Mouse (Mus musculus) neural tube, embryonic 13.5 days (tissue): ENCODE data around the gene Gm20547. TPM values are rescaled to one million over a fixed set of nuclear protein-coding genes. Genes with fewer than 3 reads are reported as not detected.
"Not testable (repeated sequence)": the region's sequence is repeated elsewhere in the genome, so short reads cannot be mapped to it uniquely, and the experiment has no call there.

Source experiments
- ATAC-seq: fragments of 200-750 bp; cut with Nextera tagmentation; 2 replicates; pipeline ENCODE4 v1.8.0; 2017; ENCODE audit warnings: low read depth, mild to moderate bottlenecking, moderate TSS enrichment, moderate library complexity
- H3K27ac ChIP-seq: fragments of 300-500 bp; sonication (generic); replicated peaks from 2 replicates; pipeline ENCODE4 v1.5.1; 2015; ENCODE audit warnings: moderate library complexity, mild to moderate bottlenecking, inconsistent platforms
- H3K27me3 ChIP-seq: fragments of 300-500 bp; sonication (generic); 2 replicates; pipeline ENCODE4 v1.6.1; 2015; ENCODE audit warnings: mild to moderate bottlenecking, inconsistent platforms
- H3K36me3 ChIP-seq: fragments of 300-500 bp; sonication (generic); 2 replicates; pipeline ENCODE4 v1.6.1; 2015; ENCODE audit warnings: mild to moderate bottlenecking, inconsistent platforms
- H3K4me1 ChIP-seq: fragments of 300-500 bp; sonication (generic); replicated peaks from 2 replicates; pipeline ENCODE4 v1.6.1; 2015; ENCODE audit warnings: inconsistent platforms
- H3K4me2 ChIP-seq: fragments of 300-500 bp; sonication (generic); 2 replicates; pipeline ENCODE4 v1.6.1; 2015; ENCODE audit warnings: inconsistent platforms, mild to moderate bottlenecking, moderate library complexity
- H3K4me3 ChIP-seq: fragments of 300-500 bp; sonication (generic); 2 replicates; pipeline ENCODE4 v1.5.1; 2015; ENCODE audit warnings: mild to moderate bottlenecking, inconsistent platforms
- H3K9ac ChIP-seq: fragments of 300-500 bp; sonication (generic); 2 replicates; pipeline ENCODE4 v1.6.1; 2015; ENCODE audit warnings: moderate library complexity, mild to moderate bottlenecking, inconsistent platforms
- H3K9me3 ChIP-seq: fragments of 300-500 bp; sonication (generic); 2 replicates; pipeline ENCODE4 v1.6.1; 2016; ENCODE audit warnings: inconsistent platforms
- WGBS: fragments of 180-500 bp; shearing (Covaris S2); methylation state at CpG from one replicate; pipeline ENCODE4 v1.1.7; 2015; 5-methylcytosine and 5-hydroxymethylcytosine counted together
- microRNA-seq: library from miRNA; unstranded; fragments of <30 nt; microRNA quantifications from one replicate; pipeline ENCODE4, GENCODE M21; 2016
- polyA plus RNA-seq: library from polyadenylated mRNA; unstranded; fragments of >200 nt; fragmentation: Nextera tagmentation; extraction: Ambion mirVana; gene quantifications from 2 replicates; pipeline ENCODE4 v1.2.1, GENCODE M21; 2015

Gene Gm20547
- polyA plus RNA-seq, 1 experiment from 2014 or later: not detected

DNA sequence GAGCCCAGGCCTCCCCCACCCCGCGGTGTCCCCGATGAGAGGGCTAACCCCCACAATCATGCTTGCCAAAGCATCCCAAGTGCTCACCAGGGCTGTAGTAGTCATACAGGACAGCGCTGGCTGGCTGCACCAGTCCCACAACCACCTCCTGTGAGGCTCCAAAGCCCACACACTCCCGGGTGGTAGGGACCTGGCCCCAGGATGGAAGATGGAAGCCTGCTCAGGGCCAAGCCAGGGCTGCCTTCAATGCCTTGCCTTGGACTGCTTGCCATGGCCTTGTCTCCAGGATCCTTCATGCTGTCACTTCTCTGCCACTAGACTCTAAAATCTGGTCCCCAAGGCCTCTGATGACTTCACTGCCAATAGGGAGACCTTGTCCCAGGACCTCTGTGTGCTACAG lies 71.4 kb downstream of the Gm20547 start:
- ATAC-seq, H3K9ac ChIP-seq: not testable (repeated sequence)
- WGBS: 85% methylated on average over 5 of the region's 5 CpGs

DNA sequence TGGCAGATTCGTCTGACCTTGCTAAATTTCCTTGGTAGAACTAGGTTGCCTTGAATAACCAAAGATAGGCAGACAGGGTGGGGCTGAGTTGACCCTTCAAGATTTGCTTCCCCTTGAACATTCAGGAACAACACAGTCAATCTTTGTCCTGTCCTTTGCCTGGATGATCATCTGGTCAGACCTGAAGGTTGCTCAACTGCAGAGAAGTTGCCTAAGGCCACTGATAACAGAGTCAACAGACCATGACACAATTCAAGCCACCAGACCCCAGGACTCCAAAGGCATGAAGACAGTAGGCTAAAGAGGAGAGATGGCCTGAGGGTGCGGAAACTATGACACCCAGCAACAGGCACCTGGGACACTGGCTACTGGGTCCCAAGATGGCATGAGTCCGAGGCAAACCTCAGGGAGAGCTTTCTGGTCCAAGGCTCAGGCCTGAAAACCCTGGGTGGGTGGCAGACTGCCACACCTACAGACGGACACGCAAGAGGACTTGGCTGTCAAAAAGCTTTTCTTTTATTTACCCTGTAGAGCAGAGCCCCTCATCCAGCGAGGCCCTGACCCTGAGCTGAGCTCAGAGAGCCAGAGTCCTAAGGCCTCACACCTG lies 73.1 kb downstream of the Gm20547 start:
- no peak overlapping the region for H3K4me3 ChIP-seq
- no peaks in the 10 kb centered on the region for H3K27me3 ChIP-seq
- no peak overlapping the region for H3K4me2 ChIP-seq
- H3K9me3 ChIP-seq: peaks cover 12% of the 10 kb centered on the region; the same call in 1 of the 2 replicates
- no peak for ATAC-seq
- H3K27ac ChIP-seq: no peak overlapping the region
- H3K4me1 ChIP-seq: no peaks in the 10 kb centered on the region
- H3K9ac ChIP-seq: no peak overlapping the region
- WGBS: 84% methylated on average over 6 of the region's 6 CpGs
- no peaks in the 10 kb centered on the region for H3K36me3 ChIP-seq

More for the DNA sequence above, 71.4 kb downstream of the Gm20547 start:
- not testable (repeated sequence) for H3K9me3 ChIP-seq, H3K4me1 ChIP-seq, H3K4me3 ChIP-seq, H3K27me3 ChIP-seq, H3K36me3 ChIP-seq, H3K4me2 ChIP-seq, H3K27ac ChIP-seq

DNA sequence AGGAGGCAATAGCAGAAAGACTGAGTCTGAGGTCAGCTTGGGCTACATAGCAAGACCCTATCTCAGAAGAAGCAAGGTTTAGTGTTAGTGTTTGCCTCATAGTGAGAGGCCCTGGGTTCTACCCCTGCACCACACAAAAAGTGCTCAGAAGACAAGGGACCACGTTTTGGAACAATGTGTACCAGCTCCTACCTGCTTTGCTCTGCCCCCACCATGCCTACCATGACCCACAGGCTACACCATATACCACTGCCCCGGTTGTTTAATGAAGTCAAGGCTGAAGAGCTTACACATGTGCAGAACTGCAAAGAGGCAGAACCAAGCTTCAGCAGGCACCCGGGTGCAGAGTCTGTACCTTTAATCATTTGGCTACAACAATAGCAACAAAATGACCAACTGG lies 74.7 kb downstream of the Gm20547 start:
- ATAC-seq: no peak
- no peaks in the 10 kb centered on the region for H3K36me3 ChIP-seq
- WGBS: 76% methylated on average over 3 of the region's 3 CpGs

More for the DNA sequence above, 74.7 kb downstream of the Gm20547 start:
- Histone ChIP-seq H3K4me3 (no peak overlapping the region), H3K9me3 (peaks cover 12% of the 10 kb centered on the region; the same call in 1 of the 2 replicates), H3K9ac (no peak overlapping the region), H3K27ac (no peak overlapping the region), H3K4me1 (no peaks in the 10 kb centered on the region), H3K27me3 (no peaks in the 10 kb centered on the region), H3K4me2 (no peak overlapping the region)

Small RNAs within 50 kb of the gene (microRNA-seq; reads per million reads assigned to microRNA genes)
- gene Mir6970: 0.89 reads per million
- gene Mir6971: 1.3 reads per million
- not detected for gene Mir6972

Other genes with a start within 250 kb of the Gm20547 start
- gene Fkbpl, start 237.3 kb downstream of the Gm20547 start, polyA plus RNA-seq: 17.1 and 18.6 TPM in 2 replicates
- gene Atf6b, start 234.9 kb downstream of the Gm20547 start, polyA plus RNA-seq: 106 TPM in 2 replicates
- 0.11 and 0.14 TPM in 2 replicates for gene Tnxb, start 211.5 kb downstream of the Gm20547 start, polyA plus RNA-seq
- gene C4b, start 138.2 kb downstream of the Gm20547 start, polyA plus RNA-seq: not detected in 2 replicates
- not detected in 2 replicates for gene Cyp21a1, start 77.5 kb downstream of the Gm20547 start, polyA plus RNA-seq
- 31.6 and 34.2 TPM in 2 replicates for gene Stk19, start 45.1 kb downstream of the Gm20547 start, polyA plus RNA-seq
- 63.0 and 63.2 TPM in 2 replicates for gene Dxo, start 45.0 kb downstream of the Gm20547 start, polyA plus RNA-seq
- gene Skiv2l, start 31.8 kb downstream of the Gm20547 start, polyA plus RNA-seq: 49.7 and 57.1 TPM in 2 replicates
- 81.6 and 90.5 TPM in 2 replicates for gene Nelfe, start 31.7 kb downstream of the Gm20547 start, polyA plus RNA-seq
- 1.8 and 2.9 TPM in 2 replicates for gene Cfb, start 19.5 kb downstream of the Gm20547 start, polyA plus RNA-seq
- 9.5 and 10.4 TPM in 2 replicates for gene Zbtb12, start 2.6 kb downstream of the Gm20547 start, polyA plus RNA-seq
- gene C2, start 16.2 kb upstream of the Gm20547 start, polyA plus RNA-seq: 0.99 and 2.1 TPM in 2 replicates
- 86.8 and 88.7 TPM in 2 replicates for gene Ehmt2, start 16.4 kb upstream of the Gm20547 start, polyA plus RNA-seq
- gene Slc44a4, start 32.4 kb upstream of the Gm20547 start, polyA plus RNA-seq: not detected in 2 replicates
- 30.2 and 30.6 TPM in 2 replicates for gene Neu1, start 49.2 kb upstream of the Gm20547 start, polyA plus RNA-seq
- 0.38 and 0.47 TPM in 2 replicates for gene Hspa1b, start 77.2 kb upstream of the Gm20547 start, polyA plus RNA-seq
- not detected in 2 replicates for gene Gm20481, start 87.9 kb upstream of the Gm20547 start, polyA plus RNA-seq
- gene Hspa1a, start 90.1 kb upstream of the Gm20547 start, polyA plus RNA-seq: 6.0 and 6.3 TPM in 2 replicates
- 1.5 and 2.2 TPM in 2 replicates for gene Hspa1l, start 90.7 kb upstream of the Gm20547 start, polyA plus RNA-seq
- gene Lsm2, start 99.8 kb upstream of the Gm20547 start, polyA plus RNA-seq: 99.4 and 99.8 TPM in 2 replicates
- gene Vars, start 118.9 kb upstream of the Gm20547 start, polyA plus RNA-seq: 57.9 and 58.2 TPM in 2 replicates
- 0.17 and 0.18 TPM in 2 replicates for gene Vwa7, start 134.5 kb upstream of the Gm20547 start, polyA plus RNA-seq
- 2.5 and 2.6 TPM in 2 replicates for gene Sapcd1, start 146.0 kb upstream of the Gm20547 start, polyA plus RNA-seq
- gene Msh5, start 164.7 kb upstream of the Gm20547 start, polyA plus RNA-seq: 2.8 and 3.1 TPM in 2 replicates
- gene Clic1, start 167.9 kb upstream of the Gm20547 start, polyA plus RNA-seq: 132 and 145 TPM in 2 replicates
- 417 and 431 TPM in 2 replicates for gene Ddah2, start 177.0 kb upstream of the Gm20547 start, polyA plus RNA-seq
- gene Ly6g6c, start 183.3 kb upstream of the Gm20547 start, polyA plus RNA-seq: 0.54 TPM in 1 of 2 replicates, not detected in the other
- 0.28 and 0.38 TPM in 2 replicates for gene Mpig6b, start 184.1 kb upstream of the Gm20547 start, polyA plus RNA-seq
- 0.46 and 0.55 TPM in 2 replicates for gene Ly6g6e, start 194.9 kb upstream of the Gm20547 start, polyA plus RNA-seq
- gene Ly6g6d, start 196.0 kb upstream of the Gm20547 start, polyA plus RNA-seq: 0.95 and 1.8 TPM in 2 replicates
- gene Ly6g6f, start 203.6 kb upstream of the Gm20547 start, polyA plus RNA-seq: 0.44 and 0.68 TPM in 2 replicates
- gene Abhd16a, start 207.2 kb upstream of the Gm20547 start, polyA plus RNA-seq: 98.2 and 104 TPM in 2 replicates
- not detected in 2 replicates for gene Ly6g5c, start 226.2 kb upstream of the Gm20547 start, polyA plus RNA-seq
- 1.4 and 1.7 TPM in 2 replicates for gene Ly6g5b, start 233.4 kb upstream of the Gm20547 start, polyA plus RNA-seq
- gene Gpank1, start 239.4 kb upstream of the Gm20547 start, polyA plus RNA-seq: 20.9 and 25.5 TPM in 2 replicates
- 333 and 339 TPM in 2 replicates for gene Csnk2b, start 240.0 kb upstream of the Gm20547 start, polyA plus RNA-seq
- gene D17H6S53E, start 244.3 kb upstream of the Gm20547 start, polyA plus RNA-seq: 8.9 and 10.6 TPM in 2 replicates